Mouse (Mus musculus) midbrain, embryonic 10.5 days (tissue): ENCODE measurements at regions not wholly inside any gene's neighbourhood (a gene's known extent, or its start where the extent isn't known, plus 50 kb on each side); places are given as distances from the start of the nearest gene placed in this dataset.

ENCODE experiments used
- DNase-seq: peaks from one replicate; pipeline ENCODE4 v3.0.0-alpha.2; 2017; ENCODE audit warnings: low spot score
- H3K27ac ChIP-seq: fragments of 300-500 bp; sonication (generic); replicated peaks from 2 replicates; pipeline ENCODE4 v1.5.1; 2016; ENCODE audit warnings: mild to moderate bottlenecking
- H3K27me3 ChIP-seq: fragments of 300-500 bp; sonication (generic); 2 replicates; pipeline ENCODE4 v1.6.1; 2016; ENCODE audit warnings: low read depth, mild to moderate bottlenecking; ENCODE audit not compliant: poor library complexity, severe bottlenecking
- H3K36me3 ChIP-seq: fragments of 300-500 bp; sonication (generic); 2 replicates; pipeline ENCODE4 v1.6.1; 2016; ENCODE audit warnings: mild to moderate bottlenecking, moderate library complexity
- H3K4me1 ChIP-seq: fragments of 300-500 bp; sonication (generic); 2 replicates; pipeline ENCODE4 v1.6.1; 2016
- H3K4me3 ChIP-seq: fragments of 300-500 bp; sonication (generic); 2 replicates; pipeline ENCODE4 v1.5.1; 2016; ENCODE audit warnings: mild to moderate bottlenecking, moderate library complexity
- H3K9me3 ChIP-seq: fragments of 300-500 bp; sonication (generic); replicated peaks from 2 replicates; pipeline ENCODE4 v1.6.1; 2016; ENCODE audit warnings: mild to moderate bottlenecking
- WGBS: fragments of 180-500 bp; shearing (Covaris S2); methylation state at CpG from one replicate; pipeline ENCODE4 v1.1.7; 2016; 5-methylcytosine and 5-hydroxymethylcytosine counted together

DNA sequence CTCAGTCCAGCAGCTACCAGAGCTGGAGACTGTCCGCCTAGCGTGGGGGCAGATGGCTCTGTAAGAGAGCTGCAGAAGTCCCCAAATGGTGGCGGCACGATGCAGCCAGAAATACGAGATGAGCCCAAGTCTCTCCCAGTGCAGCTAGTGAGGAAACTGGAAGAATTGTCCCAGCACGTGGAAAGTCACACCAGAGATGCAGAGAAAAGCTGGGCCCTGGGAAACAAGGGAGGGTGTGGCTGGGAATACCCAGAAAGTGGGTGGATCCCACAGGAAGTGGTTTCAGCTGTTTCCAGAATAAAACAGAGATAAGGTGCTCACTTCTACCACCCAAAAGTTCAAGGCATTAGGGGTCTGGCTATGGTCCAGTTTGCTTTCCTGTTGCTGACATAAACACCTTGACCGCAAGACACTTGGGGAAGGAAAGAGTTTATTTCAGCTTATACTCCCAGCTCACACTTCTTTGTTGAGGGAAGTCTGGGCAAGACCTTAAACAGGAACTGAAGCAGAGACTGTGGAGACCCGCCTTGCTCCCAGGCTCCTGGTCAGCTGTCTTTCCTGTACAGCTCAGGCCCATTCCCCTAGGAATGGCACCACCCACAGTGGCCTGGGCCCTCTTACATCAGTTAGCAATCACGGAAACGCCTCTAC, 184.5 kb upstream of the Jmjd1c start:
- H3K4me1 ChIP-seq: peaks cover 46% of the 10 kb centered on the region
- no peak for DNase-seq
- peaks cover 15% of the 10 kb centered on the region for H3K27me3 ChIP-seq
- H3K36me3 ChIP-seq: no peaks in the 10 kb centered on the region
- no peaks in the 10 kb centered on the region for H3K9me3 ChIP-seq
- H3K27ac ChIP-seq: peak overlapping the region; percentile 33; the same call in 1 of the 2 replicates
- 66% methylated on average over 10 of the region's 10 CpGs for WGBS
- H3K4me3 ChIP-seq: no peak overlapping the region

DNA sequence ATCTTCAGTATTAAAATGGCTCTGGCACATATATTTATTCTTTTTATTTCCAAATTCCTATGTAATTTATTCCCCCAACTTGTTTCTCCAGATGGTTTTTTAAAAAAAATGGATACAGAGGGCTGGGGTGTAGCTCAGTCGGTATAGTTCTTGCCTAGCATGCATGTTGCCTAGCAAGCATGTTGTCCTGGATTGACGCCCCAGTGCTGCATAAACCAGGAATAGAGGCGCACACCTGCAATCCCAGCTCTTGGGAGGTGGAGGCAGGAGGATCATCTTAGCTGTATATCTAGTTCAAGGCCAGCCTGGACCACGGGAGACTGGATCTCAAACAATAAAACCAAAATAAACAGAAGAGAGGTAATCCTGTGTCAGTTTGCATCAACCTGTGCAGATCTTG, 183.5 kb upstream of the Jmjd1c start:
- H3K36me3 ChIP-seq: no peaks in the 10 kb centered on the region
- no peak overlapping the region for H3K27ac ChIP-seq
- peaks cover 46% of the 10 kb centered on the region for H3K4me1 ChIP-seq
- peaks cover 15% of the 10 kb centered on the region for H3K27me3 ChIP-seq
- no peaks in the 10 kb centered on the region for H3K9me3 ChIP-seq
- no peak for DNase-seq
- 92% methylated on average over 4 of the region's 4 CpGs for WGBS
- no peak overlapping the region for H3K4me3 ChIP-seq

DNA sequence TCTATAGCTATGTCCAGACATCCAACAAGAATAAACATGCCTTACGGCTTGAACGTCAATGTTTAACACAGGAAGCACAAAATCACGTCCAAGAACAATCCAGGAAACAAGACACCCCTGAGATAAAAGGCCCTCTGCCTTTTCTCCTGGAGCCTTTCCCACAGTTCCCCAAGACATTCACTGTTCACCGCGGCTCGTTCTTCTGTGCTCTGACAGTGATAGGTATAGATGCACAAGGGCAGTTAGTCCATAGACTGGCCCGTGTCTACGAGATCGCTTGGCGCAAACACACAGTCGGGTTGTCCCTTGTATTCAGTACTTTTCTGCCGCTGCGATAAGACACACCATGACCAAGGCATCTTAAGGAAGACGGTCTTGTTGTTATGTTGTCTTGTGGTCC, 182.7 kb upstream of the Jmjd1c start:
- DNase-seq: no peak
- no peaks in the 10 kb centered on the region for H3K9me3 ChIP-seq
- peak overlapping the region; percentile 70; the same call in 1 of the 2 replicates for H3K27ac ChIP-seq
- H3K27me3 ChIP-seq: peaks cover 15% of the 10 kb centered on the region
- H3K4me1 ChIP-seq: peaks cover 41% of the 10 kb centered on the region
- WGBS: 76% methylated on average over 14 of the region's 14 CpGs
- no peaks in the 10 kb centered on the region for H3K36me3 ChIP-seq
- H3K4me3 ChIP-seq: peak overlapping the region; percentile 14; the same call in 1 of the 2 replicates

DNA sequence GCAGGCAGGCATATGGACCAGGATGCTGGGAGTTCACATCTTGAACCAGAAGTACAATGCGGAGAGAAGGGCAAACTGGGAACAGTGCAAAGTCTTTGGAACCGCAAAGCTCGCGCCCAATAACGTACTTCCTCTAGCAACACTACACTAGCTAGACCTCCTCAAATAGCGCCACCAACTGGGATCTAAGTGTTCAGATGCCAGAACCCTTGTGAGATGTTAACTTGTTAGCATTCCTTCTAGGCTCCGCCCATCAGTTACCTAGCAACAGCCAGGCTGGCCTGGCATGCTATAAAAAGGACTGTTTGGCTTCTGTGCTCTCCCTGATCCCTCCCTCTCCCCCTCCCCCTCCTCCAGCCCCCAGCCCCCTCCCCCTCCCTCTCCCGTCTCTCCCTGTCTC, 182.3 kb upstream of the Jmjd1c start:
- Histone ChIP-seq H3K36me3 (no peaks in the 10 kb centered on the region), H3K4me1 (peaks cover 39% of the 10 kb centered on the region), H3K27me3 (peaks cover 15% of the 10 kb centered on the region), H3K27ac (peak overlapping the region; percentile 70), H3K9me3 (no peaks in the 10 kb centered on the region), H3K4me3 (peak overlapping the region; percentile 14)
- DNase-seq: peak; percentile 79
- WGBS: 44% methylated on average over 7 of the region's 8 CpGs

DNA sequence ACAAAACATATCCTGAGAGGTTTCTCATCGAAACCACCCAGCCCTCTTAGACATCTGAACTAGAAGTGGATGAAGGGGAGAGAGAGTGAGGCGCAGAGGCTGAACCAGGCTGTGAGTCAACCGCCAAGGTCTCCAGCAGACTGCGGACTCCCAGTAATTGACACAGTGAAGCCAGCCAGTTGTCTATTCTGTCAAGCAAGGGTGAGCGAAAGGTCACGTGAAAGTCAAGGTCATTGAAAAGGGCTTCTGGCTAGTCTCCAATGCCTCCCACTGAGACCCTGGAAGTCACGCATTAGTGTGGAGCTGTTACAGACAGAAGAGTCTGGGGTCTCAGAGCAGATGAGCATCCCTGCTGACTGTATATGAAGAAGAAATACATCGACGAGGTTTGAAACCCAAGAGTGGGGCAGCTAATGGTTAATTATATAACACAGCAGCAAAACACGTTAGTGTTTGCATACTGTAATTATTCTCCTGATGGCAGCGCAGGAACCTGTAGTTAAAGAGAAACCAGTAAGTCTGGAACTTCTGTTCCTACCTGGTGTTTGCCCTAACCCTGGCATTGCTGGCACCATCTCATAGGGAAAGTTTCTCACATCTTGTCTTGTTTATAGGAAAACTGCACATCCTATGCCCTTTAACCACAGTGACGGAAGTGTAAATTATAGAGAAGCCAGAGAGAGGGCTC, 181.5 kb upstream of the Jmjd1c start:
- peaks cover 15% of the 10 kb centered on the region for H3K27me3 ChIP-seq
- H3K36me3 ChIP-seq: no peaks in the 10 kb centered on the region
- peak; percentile 44 for DNase-seq
- peaks cover 43% of the 10 kb centered on the region for H3K4me1 ChIP-seq
- H3K4me3 ChIP-seq: peak overlapping the region; percentile 14; the same call in 1 of the 2 replicates
- H3K9me3 ChIP-seq: no peaks in the 10 kb centered on the region
- WGBS: 57% methylated on average over 12 of the region's 12 CpGs
- H3K27ac ChIP-seq: peak overlapping the region; percentile 70

DNA sequence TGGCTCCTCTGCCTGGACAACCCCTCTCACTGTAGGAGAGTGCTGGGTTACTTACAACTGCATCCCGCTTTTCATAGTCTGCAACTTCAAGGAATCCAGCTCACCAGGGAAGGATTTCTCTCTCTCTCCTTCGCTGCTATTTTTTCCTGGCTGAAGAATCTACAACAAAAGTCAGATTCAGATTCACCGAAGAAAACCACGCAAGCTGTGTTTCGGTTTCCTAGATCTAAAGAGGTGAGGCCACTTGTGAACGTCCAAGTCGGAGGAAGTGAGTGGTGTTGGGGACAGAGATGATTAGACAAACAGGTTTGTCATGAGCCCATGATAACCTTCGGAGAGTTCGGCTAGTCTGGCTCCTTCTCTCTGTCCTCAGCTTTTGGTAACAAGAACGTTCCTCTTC, 180.1 kb upstream of the Jmjd1c start:
- no peak for DNase-seq
- H3K4me1 ChIP-seq: peaks cover 50% of the 10 kb centered on the region

DNA sequence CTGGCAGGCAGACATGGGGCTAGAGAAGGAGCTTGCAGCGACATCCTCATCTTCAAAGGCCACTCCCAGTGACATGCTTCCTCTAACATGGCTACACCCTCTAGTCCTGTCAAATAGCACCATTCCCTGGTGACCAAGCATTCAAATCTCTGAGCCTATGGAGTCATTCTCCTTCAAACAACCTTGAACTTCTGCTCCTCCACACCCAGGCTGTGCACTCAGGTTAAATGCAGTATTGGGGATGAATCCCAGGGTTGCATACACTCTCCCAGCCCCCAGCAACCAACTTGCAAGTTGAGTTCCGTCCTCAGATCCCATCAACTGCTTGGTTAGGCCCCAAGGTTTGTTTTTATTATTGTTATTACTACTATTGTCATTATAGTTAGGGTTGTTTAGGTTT, 178.2 kb upstream of the Jmjd1c start:
- Histone ChIP-seq H3K4me1 (peaks cover 58% of the 10 kb centered on the region), H3K27ac (no peak overlapping the region), H3K9me3 (no peaks in the 10 kb centered on the region), H3K4me3 (no peak overlapping the region), H3K27me3 (peaks cover 15% of the 10 kb centered on the region), H3K36me3 (no peaks in the 10 kb centered on the region)
- no peak for DNase-seq
- WGBS: 84% methylated on average over 2 of the region's 2 CpGs

More for the DNA sequence above, 180.1 kb upstream of the Jmjd1c start:
- no peaks in the 10 kb centered on the region for H3K9me3 ChIP-seq
- 85% methylated on average over 10 of the region's 10 CpGs for WGBS
- H3K36me3 ChIP-seq: no peaks in the 10 kb centered on the region
- H3K27me3 ChIP-seq: peaks cover 15% of the 10 kb centered on the region
- H3K4me3 ChIP-seq: no peak overlapping the region
- H3K27ac ChIP-seq: 0 out of 2 replicates have a peak overlapping the region, but pooled peaks have one; percentile 28

DNA sequence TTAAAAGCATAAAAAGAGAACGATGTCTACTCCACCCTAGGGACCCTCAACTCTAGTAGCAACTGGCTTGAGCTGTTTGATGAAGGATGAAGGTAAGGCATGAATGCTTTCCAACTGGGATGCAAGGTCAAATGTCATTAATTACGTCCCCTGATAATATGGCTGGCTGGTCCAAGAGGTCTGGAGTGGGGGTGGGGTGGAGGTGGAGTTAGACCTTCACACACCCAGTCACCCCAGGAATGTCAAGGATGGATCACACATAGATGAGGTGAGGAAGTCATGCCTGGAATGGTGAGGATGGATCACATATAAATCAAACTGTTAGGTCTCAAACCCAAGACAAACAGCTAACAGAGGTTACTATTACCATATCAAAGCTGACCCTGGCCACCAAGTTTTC, 177.2 kb upstream of the Jmjd1c start:
- peaks cover 15% of the 10 kb centered on the region for H3K27me3 ChIP-seq
- peaks cover 54% of the 10 kb centered on the region for H3K4me1 ChIP-seq
- no peaks in the 10 kb centered on the region for H3K9me3 ChIP-seq
- no peak overlapping the region for H3K27ac ChIP-seq
- H3K36me3 ChIP-seq: no peaks in the 10 kb centered on the region
- 85% methylated on average over 2 of the region's 2 CpGs for WGBS
- no peak overlapping the region for H3K4me3 ChIP-seq
- DNase-seq: no peak

DNA sequence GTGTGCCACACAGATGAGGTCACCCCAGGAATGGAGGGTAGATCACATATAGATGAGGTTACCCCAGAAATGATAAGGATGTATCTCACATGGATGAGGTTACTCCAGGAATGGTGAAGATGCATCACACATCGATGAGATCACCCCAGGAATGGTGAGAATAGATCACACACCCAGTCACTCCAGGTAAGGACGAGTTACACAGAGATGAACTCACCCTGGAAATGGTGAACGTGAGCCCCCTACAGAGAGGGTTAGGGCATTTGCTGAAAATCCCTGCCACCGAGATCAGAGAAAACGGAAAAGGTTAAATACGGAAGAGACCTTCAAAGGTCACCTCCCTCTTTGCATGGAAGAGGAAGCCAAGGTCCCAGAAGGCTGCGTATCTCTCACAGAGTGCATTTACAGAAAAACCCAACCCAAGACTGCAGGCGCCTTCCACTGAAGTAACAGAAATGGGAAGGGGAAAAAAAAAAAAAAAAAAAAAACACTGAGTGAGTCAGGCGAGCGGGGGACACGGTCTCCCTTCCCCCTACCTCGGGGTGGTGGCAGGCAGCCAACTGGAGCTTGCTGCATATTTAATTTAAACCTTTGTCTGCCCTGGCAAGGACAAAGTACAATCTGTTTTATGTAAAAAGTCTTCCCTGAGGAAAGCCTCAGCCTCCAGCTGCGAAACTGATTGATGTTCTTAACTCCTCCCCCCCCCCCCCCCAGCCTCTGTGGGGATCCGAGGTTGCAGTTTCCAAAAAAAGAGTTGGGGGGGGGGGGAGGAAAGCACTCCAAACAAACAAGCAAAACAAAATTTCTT, 175.8 kb upstream of the Jmjd1c start:
- Histone ChIP-seq H3K4me1 (peaks cover 42% of the 10 kb centered on the region), H3K36me3 (no peaks in the 10 kb centered on the region), H3K9me3 (no peaks in the 10 kb centered on the region), H3K4me3 (peak overlapping the region; percentile 49), H3K27me3 (peaks cover 15% of the 10 kb centered on the region), H3K27ac (peak overlapping the region; percentile 86)
- under 1% methylated on average over 14 of the region's 14 CpGs for WGBS
- DNase-seq: peak; percentile 70

DNA sequence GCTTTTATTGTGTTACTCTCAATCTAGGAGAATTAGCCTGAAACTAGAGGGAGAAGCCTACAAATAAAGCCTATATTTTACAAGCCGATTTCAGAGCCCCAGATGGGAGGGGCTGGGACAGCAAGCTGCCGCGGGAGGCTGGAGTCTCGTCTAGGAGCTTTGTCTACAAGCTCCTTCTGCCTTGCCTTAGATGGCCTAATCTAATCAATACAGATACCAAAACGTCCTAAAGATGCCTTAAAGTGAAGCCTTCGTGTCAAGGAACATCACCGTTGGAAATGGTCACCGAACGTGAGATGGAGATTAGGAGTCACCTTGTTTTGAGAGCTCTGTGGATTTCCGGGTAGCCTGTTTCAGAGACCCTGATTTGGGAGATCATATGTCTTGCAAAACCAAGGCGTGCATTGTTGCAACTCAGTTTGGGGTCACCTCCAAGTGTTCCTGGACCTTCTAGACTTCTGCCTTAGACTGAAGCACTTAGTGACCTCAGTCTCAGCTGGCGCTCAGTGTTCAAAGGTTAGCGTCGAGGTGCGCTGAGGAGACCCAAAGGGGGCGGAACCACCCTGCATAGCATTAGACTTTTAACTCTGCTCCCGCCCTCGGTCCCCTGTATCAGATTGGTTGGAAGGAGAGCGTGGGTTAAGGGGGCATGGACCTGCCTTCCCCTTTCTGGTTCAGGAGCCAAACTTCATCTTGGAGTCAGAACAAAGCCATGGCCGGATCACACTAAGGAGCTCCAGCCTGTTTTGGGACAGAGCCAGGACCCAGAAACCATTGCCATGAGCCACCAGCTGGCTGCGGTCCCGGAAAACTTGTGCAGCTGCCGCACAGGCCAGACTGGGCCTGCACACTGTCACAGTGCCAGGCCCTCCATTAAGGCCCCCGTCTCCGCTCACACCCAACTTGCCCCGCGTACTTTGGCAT, 174.9 kb upstream of the Jmjd1c start:
- H3K27me3 ChIP-seq: peaks cover 9% of the 10 kb centered on the region
- no peaks in the 10 kb centered on the region for H3K9me3 ChIP-seq
- WGBS: 16% methylated on average over 27 of the region's 27 CpGs
- peak overlapping the region; percentile 49 for H3K4me3 ChIP-seq
- H3K4me1 ChIP-seq: peaks cover 42% of the 10 kb centered on the region
- no peaks in the 10 kb centered on the region for H3K36me3 ChIP-seq
- H3K27ac ChIP-seq: peak overlapping the region; percentile 86
- DNase-seq: peak; percentile 71

DNA sequence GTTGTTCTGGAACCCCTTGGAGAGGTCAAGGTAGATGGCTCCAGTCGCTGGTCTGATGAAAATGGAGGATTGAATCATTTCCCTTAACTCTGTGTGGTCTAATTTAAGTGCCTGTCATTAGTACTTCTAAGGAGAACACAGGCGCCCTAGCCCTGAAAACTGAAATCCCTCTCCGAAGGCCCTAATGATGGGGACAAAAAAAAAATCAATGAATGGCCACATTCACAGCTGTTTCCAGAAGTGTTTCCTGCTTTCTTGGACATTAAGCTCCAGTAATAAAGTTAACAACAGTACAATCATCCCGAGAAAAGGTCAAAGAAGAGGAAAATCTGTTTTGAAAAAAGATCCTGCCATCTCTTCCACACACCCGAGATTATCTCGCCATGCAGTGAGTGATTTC, 174.1 kb upstream of the Jmjd1c start:
- Histone ChIP-seq H3K27me3 (peaks cover 8% of the 10 kb centered on the region), H3K36me3 (no peaks in the 10 kb centered on the region), H3K4me1 (peaks cover 42% of the 10 kb centered on the region), H3K27ac (peak overlapping the region; percentile 86), H3K9me3 (no peaks in the 10 kb centered on the region), H3K4me3 (no peak overlapping the region)
- no peak for DNase-seq
- WGBS: 64% methylated on average over 6 of the region's 6 CpGs

DNA sequence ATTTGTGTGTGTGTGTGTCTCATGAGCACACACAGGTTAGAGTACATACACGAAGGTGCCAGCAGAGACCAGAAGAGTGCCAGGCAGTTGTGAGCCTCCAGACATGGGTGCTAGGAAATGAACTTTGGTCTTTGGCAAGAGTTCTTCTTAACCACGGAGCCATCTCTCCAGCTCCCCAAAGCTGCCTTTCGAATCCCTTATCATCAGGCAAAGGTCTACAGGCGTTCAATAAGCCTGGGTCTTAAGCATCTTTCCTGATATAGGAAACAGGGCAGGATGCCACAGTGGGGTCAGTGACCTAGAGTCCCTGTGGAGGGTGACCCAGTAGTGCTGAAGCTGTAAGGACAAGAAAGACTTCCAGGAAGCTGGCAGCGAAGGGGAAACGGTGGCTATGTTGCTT, 173.6 kb upstream of the Jmjd1c start:
- peaks cover 8% of the 10 kb centered on the region for H3K27me3 ChIP-seq
- peak overlapping the region; percentile 86; the same call in 1 of the 2 replicates for H3K27ac ChIP-seq
- H3K36me3 ChIP-seq: no peaks in the 10 kb centered on the region
- 77% methylated on average over 6 of the region's 6 CpGs for WGBS
- H3K4me1 ChIP-seq: peaks cover 42% of the 10 kb centered on the region
- H3K9me3 ChIP-seq: no peaks in the 10 kb centered on the region
- no peak for DNase-seq
- no peak overlapping the region for H3K4me3 ChIP-seq
